ENCODE assay signal across 10 mouse cellular contexts in genomic region chr10:93830931-93831729, GRCm38 (mm10). TPM values are rescaled to one million over a fixed set of nuclear protein-coding genes. Genes with fewer than 3 reads are reported as not detected.
A peak's percentile ranks its signal among the peaks of the same experiment; 100 is the strongest.
DNase-seq lines count a peak whose midpoint lies in the region; ATAC-seq and TF ChIP-seq lines count a peak whose summit lies in the region.
"Had no signal": no experiment of that assay in that cellular context is flagged by ENCODE, and none has a peak within 500 bp of the region (broad histone marks: within the 10 kb centered on the region; RNA-seq: fewer than 3 reads in every experiment).

Gene Usp44 (plus strand): TSS chr10:93831555.

- 14% methylated on average over 22 of the region's 22 CpGs for WGBS in lung, postnatal 0 days
- 7% methylated on average over 22 of the region's 22 CpGs for WGBS in embryonic facial prominence, embryonic 13.5 days
- 8% methylated on average over 22 of the region's 22 CpGs for WGBS in intestine, embryonic 14.5 days
- WGBS in neural tube, embryonic 13.5 days: 12% methylated on average over 22 of the region's 22 CpGs
- 86% methylated on average over 22 of the region's 22 CpGs for WGBS in thymus, adult 2 months

- no peak within 1 kb of the TSS for H3K9ac ChIP-seq in lung, postnatal 0 days (replicated peaks; ENCODE audit: low read depth)
- H3K9ac ChIP-seq in embryonic facial prominence, embryonic 13.5 days: no peak within 1 kb of the TSS
- no peak within 1 kb of the TSS for H3K9ac ChIP-seq in intestine, embryonic 14.5 days (ENCODE audit: low read length)
- H3K9ac ChIP-seq in neural tube, embryonic 13.5 days: no peak within 1 kb of the TSS

- peaks cover 35% of the 10 kb centered on the region for H3K27me3 ChIP-seq in lung, postnatal 0 days (replicated peaks; ENCODE audit: insufficient read depth, low read length)
- peaks cover 64% of the 10 kb centered on the region for H3K27me3 ChIP-seq in embryonic facial prominence, embryonic 13.5 days
- H3K27me3 ChIP-seq in intestine, embryonic 14.5 days (replicated peaks; ENCODE audit: control insufficient read depth, insufficient read depth, low read length): peaks cover 65% of the 10 kb centered on the region
- peaks cover 60% of the 10 kb centered on the region for H3K27me3 ChIP-seq in neural tube, embryonic 13.5 days
- peaks cover 4% of the 10 kb centered on the region; the same call in 1 of the 2 replicates for H3K27me3 ChIP-seq in thymus, adult 2 months (ENCODE audit: control insufficient read depth, insufficient read depth, low read length)

- no peak for ATAC-seq in lung, postnatal 0 days
- ATAC-seq in embryonic facial prominence, embryonic 13.5 days (ENCODE audit: insufficient number of reproducible peaks, insufficient read depth, low FRiP score, low TSS enrichment, low read depth): no peak
- ATAC-seq in intestine, embryonic 14.5 days (replicated peaks; ENCODE audit: low FRiP score, low TSS enrichment, low read depth): no peak
- no peak for ATAC-seq in neural tube, embryonic 13.5 days (ENCODE audit: low read depth)

- H3K9me3 ChIP-seq in lung, postnatal 0 days (ENCODE audit: low read length): no peaks in the 10 kb centered on the region
- H3K9me3 ChIP-seq in embryonic facial prominence, embryonic 13.5 days: no peaks in the 10 kb centered on the region
- H3K9me3 ChIP-seq in intestine, embryonic 14.5 days (ENCODE audit: control insufficient read depth, low read length): no peaks in the 10 kb centered on the region
- no peaks in the 10 kb centered on the region for H3K9me3 ChIP-seq in neural tube, embryonic 13.5 days

- no peak for TF ChIP-seq CTCF in lung, postnatal 0 days (IDR thresholded peaks at IDR 0.05)
- TF ChIP-seq CTCF in thymus, adult 2 months (IDR thresholded peaks at IDR 0.05; ENCODE audit: borderline replicate concordance, control insufficient read depth, extremely low read depth, insufficient read depth, low read length, poor library complexity): no peak

- H3K4me2 ChIP-seq in lung, postnatal 0 days (replicated peaks; ENCODE audit: low read depth, low read length): peak within 1 kb of the TSS; percentile 27
- H3K4me2 ChIP-seq in embryonic facial prominence, embryonic 13.5 days: peak within 1 kb of the TSS; percentile 40
- H3K4me2 ChIP-seq in intestine, embryonic 14.5 days (ENCODE audit: low read length): peak within 1 kb of the TSS; percentile 14
- H3K4me2 ChIP-seq in neural tube, embryonic 13.5 days: peak within 1 kb of the TSS; percentile 28

- H3K36me3 ChIP-seq in lung, postnatal 0 days (ENCODE audit: insufficient read depth, low read length): no peaks in the 10 kb centered on the region
- no peaks in the 10 kb centered on the region for H3K36me3 ChIP-seq in embryonic facial prominence, embryonic 13.5 days
- H3K36me3 ChIP-seq in intestine, embryonic 14.5 days (ENCODE audit: control insufficient read depth, insufficient read depth, low read length): no peaks in the 10 kb centered on the region
- H3K36me3 ChIP-seq in neural tube, embryonic 13.5 days: no peaks in the 10 kb centered on the region
- no peaks in the 10 kb centered on the region for H3K36me3 ChIP-seq in thymus, adult 2 months (ENCODE audit: control insufficient read depth, insufficient read depth, low read length)

- H3K4me3 ChIP-seq in lung, postnatal 0 days (ENCODE audit: low read depth, low read length): peak within 1 kb of the TSS; percentile 12
- peak within 1 kb of the TSS; percentile 14 for H3K4me3 ChIP-seq in embryonic facial prominence, embryonic 13.5 days
- H3K4me3 ChIP-seq in intestine, embryonic 14.5 days (ENCODE audit: low read depth, low read length): no peak within 1 kb of the TSS; the same call in 1 of the 2 replicates
- H3K4me3 ChIP-seq in neural tube, embryonic 13.5 days: no peak within 1 kb of the TSS; the same call in 1 of the 2 replicates
- H3K4me3 ChIP-seq in thymus, adult 2 months (ENCODE audit: control insufficient read depth, insufficient read depth, low read length): no peak within 1 kb of the TSS

- DNase-seq in lung, postnatal 0 days (ENCODE audit: low spot score): no peak
- no peak for DNase-seq in lung, postnatal 10 days
- no peak for DNase-seq in intestine, embryonic 14.5 days (ENCODE audit: low spot score)
- DNase-seq in layer of hippocampus, postnatal 14 days (ENCODE audit: low spot score in 2 of 2): no peak
- no peak for DNase-seq in natural killer cell, adult 2 months (ENCODE audit: low spot score in 2 of 2)
- no peak for DNase-seq in thymus, adult 2 months
- DNase-seq: cerebellum, postnatal 25 days; kidney, adult 2 months had no signal

- no peak for TF ChIP-seq EP300 in lung, postnatal 0 days (IDR thresholded peaks at IDR 0.05)

- no peak within 1 kb of the TSS for H3K27ac ChIP-seq in lung, postnatal 0 days (ENCODE audit: low read length)
- H3K27ac ChIP-seq in embryonic facial prominence, embryonic 13.5 days: no peak within 1 kb of the TSS
- H3K27ac ChIP-seq in intestine, embryonic 14.5 days (ENCODE audit: low read depth): no peak within 1 kb of the TSS
- H3K27ac ChIP-seq in neural tube, embryonic 13.5 days (replicated peaks): no peak within 1 kb of the TSS
- no peak within 1 kb of the TSS for H3K27ac ChIP-seq in thymus, adult 2 months (ENCODE audit: control insufficient read depth, insufficient read depth, low read length)

- no peak for TF ChIP-seq POLR2A in thymus, adult 2 months (IDR thresholded peaks at IDR 0.05; ENCODE audit: control insufficient read depth, extremely low read depth, insufficient read depth, low read length, poor library complexity)

- H3K4me1 ChIP-seq in lung, postnatal 0 days (ENCODE audit: insufficient read depth, low read depth, low read length): peaks cover 9% of the 10 kb centered on the region
- peaks cover 33% of the 10 kb centered on the region for H3K4me1 ChIP-seq in embryonic facial prominence, embryonic 13.5 days
- H3K4me1 ChIP-seq in intestine, embryonic 14.5 days (replicated peaks; ENCODE audit: control insufficient read depth, insufficient read depth, low read length): peaks cover 4% of the 10 kb centered on the region; the same call in 1 of the 2 replicates
- H3K4me1 ChIP-seq in neural tube, embryonic 13.5 days (replicated peaks): peaks cover 32% of the 10 kb centered on the region
- peaks cover 17% of the 10 kb centered on the region for H3K4me1 ChIP-seq in thymus, adult 2 months (replicated peaks; ENCODE audit: control insufficient read depth, insufficient read depth, low read length)

RNA-seq across cellular contexts. Expression of gene Usp44, which starts in this region (rescaled TPM):
- 0.12 TPM in 1 of 2 replicates, not detected in the other for polyA plus RNA-seq in lung, postnatal 0 days (2015; fragmentation: Nextera tagmentation; extraction: Ambion mirVana)
- polyA plus RNA-seq in embryonic facial prominence, embryonic 13.5 days (2015; fragmentation: Nextera tagmentation; extraction: Ambion mirVana): 1.9 and 2.9 TPM in 2 replicates
- polyA plus RNA-seq in intestine, embryonic 14.5 days (2014; fragmentation: Nextera tagmentation; extraction: Ambion mirVana): 0.38 and 0.86 TPM in 2 replicates
- 0.28 and 0.54 TPM in 2 replicates for polyA plus RNA-seq in neural tube, embryonic 13.5 days (2015; fragmentation: Nextera tagmentation; extraction: Ambion mirVana)
- total RNA-seq in layer of hippocampus, postnatal 14 days (2021): not detected
- 1.1 and 1.3 TPM in 2 replicates for polyA plus RNA-seq in thymus, adult 2 months (2012; rRNA removed)

Comparison
In these comparisons a context has a peak if more than half of its experiments do, and no peak if none do; other contexts are left out.
1. H3K4me3 ChIP-seq: peak in lung, postnatal 0 days (single experiment) and embryonic facial prominence, embryonic 13.5 days (single experiment); none in intestine, embryonic 14.5 days (single experiment), neural tube, embryonic 13.5 days (single experiment) and thymus, adult 2 months (single experiment).
2. Peak in every context shown above with its lines, with median percentiles within 50 percentile points of each other: H3K4me2 ChIP-seq.